Mouse (Mus musculus): ENCODE results near the gene Fam98c. TPM values are rescaled to one million over a fixed set of nuclear protein-coding genes. Genes with fewer than 3 reads are reported as not detected.
A peak's percentile ranks its signal among the peaks of the same experiment; 100 is the strongest.
"Not testable (repeated sequence)": the region's sequence is repeated elsewhere in the genome, so short reads cannot be mapped to it uniquely, and the experiment has no call there.

Fam98c gene
- polyA plus RNA-seq (2015; fragmentation: Nextera tagmentation; extraction: Ambion mirVana) = 15.6 and 19.9 TPM in 2 replicates

DNA sequence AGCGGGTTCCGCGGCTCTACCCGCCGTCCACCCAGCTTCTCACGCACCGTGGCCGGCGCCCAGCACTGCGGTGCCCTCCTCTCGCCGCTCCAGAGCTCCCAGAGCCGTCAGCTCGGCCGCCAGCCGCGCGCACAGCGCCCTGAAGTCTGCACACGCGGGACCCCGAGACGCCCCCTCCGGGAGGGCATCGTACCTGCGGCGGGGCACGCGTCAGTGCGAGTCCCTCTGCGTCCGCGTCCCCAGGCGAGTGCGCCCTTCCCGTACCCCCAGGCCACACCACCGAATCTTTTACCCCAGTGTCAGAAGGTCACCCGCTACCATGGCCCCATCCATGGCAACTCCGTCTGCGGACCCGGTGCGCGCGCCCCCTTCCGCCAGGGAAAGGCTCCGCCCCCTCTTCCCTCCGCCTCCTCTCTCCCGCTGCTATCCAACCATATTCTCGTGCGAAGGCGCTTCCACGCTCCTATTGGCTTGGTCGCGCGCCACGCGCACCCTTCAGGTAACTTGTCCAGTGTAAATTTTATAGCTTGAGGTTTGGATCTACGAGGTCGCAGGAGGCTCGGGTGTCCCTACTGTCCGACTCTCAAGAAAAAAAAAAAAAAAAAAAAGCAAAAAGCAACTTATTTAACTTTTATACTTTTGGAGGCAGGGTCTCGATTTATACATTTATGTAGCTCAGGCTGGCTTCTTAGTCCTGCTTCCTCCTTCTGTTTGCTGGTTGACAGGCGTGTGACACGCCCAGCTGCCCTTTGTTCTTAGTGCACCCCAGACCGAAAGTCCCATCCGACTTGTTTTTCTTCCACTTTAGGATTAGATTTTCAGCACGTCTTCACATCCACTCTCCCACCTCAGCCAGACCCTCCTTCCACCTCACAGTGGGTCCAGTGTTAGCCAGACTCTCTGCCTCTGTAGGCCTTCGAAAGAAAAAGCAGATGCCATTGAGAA lies at the start of gene Fam98c:
Gene Fam98c, minus strand, starts transcription at position 397 of the 945 bp plus-strand sequence.
- peaks cover 7% of the 10 kb centered on the region; the same call in 1 of the 2 replicates for H3K36me3 ChIP-seq
- no peaks in the 10 kb centered on the region for H3K9me3 ChIP-seq (replicated peaks)
- H3K27me3 ChIP-seq = peaks cover 32% of the 10 kb centered on the region
- H3K4me2 ChIP-seq = peak within 1 kb of the TSS; percentile 94
- H3K27ac ChIP-seq = peak within 1 kb of the TSS; percentile 86
- peak within 1 kb of the TSS; percentile 87 for H3K4me3 ChIP-seq
- peak within 1 kb of the TSS; percentile 76 for H3K9ac ChIP-seq
- H3K4me1 ChIP-seq (replicated peaks) = peaks cover 10% of the 10 kb centered on the region
- peak; percentile 81 for ATAC-seq (replicated peaks; ENCODE audit: insufficient number of reproducible peaks, insufficient read depth, low FRiP score, low read depth)
- 3% methylated on average over 68 of the region's 68 CpGs for WGBS

DNA sequence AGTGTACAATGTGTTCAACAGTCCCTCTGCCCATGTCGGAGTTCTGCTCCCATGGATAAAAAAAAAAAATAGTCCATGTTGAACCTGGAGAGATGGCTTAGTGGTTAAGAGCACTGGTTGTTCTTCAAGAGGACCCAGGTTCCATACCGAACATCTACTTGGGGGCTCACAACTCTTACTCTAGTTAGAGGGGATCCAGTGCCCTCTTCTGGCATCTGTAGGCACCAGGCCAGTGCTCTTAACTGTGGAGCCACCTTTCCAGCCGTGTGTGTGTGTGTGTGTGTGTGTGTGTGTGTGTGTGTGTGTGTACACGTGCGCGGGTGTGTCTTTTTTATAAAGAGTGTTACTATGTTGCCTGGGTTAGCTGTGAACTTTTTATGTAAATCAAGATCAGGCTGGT lies 46.5 kb upstream of the Fam98c start:
- Histone ChIP-seq H3K4me1 (replicated peaks) (no peaks in the 10 kb centered on the region), H3K9me3 (replicated peaks) (no peaks in the 10 kb centered on the region), H3K27me3 (peaks cover 2% of the 10 kb centered on the region; the same call in 1 of the 2 replicates), H3K27ac (no peak overlapping the region), H3K36me3 (no peaks in the 10 kb centered on the region), H3K4me2 (no peak overlapping the region), H3K9ac (no peak overlapping the region), H3K4me3 (no peak overlapping the region)
- no peak for ATAC-seq (replicated peaks; ENCODE audit: insufficient number of reproducible peaks, insufficient read depth, low FRiP score, low read depth)
- WGBS = 64% methylated on average over 6 of the region's 6 CpGs

- H3K4me3 ChIP-seq; ATAC-seq (replicated peaks; ENCODE audit: insufficient number of reproducible peaks, insufficient read depth, low FRiP score, low read depth); H3K9me3 ChIP-seq (replicated peaks); H3K4me2 ChIP-seq; H3K27me3 ChIP-seq; H3K36me3 ChIP-seq; H3K9ac ChIP-seq; H3K4me1 ChIP-seq (replicated peaks); H3K27ac ChIP-seq: not testable (repeated sequence)
- WGBS = 100% methylated on average over 1 of the region's 1 CpGs
These were observed 38.2 kb upstream of the Fam98c start for GRCm38 (mm10) chr7:29194230-29194629.

- H3K4me3 ChIP-seq = not testable (repeated sequence)
- WGBS = 89% methylated on average over 4 of the region's 4 CpGs
These were observed 25.3 kb upstream of the Fam98c start for GRCm38 (mm10) chr7:29181323-29181722.

DNA sequence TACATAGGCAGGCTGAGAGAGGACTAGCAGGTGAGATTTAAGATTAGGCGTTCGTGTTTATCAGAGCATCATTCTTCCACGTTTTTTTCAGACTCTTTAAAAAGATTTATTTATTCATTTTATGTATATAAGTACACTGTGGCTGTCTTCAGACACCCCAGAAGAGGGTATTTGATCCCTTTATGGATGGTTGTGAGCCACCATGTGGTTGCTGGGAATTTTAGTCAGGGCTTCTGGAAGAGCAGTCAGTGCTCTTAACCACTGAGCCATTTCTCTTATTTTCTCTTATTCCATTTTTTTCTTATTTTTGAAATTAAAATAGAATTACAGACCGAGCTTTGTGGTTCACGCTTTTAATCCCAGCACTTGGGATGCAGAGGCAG lies 24.8 kb upstream of the Fam98c start:
- no peaks in the 10 kb centered on the region for H3K27me3 ChIP-seq
- peaks cover 8% of the 10 kb centered on the region for H3K36me3 ChIP-seq
- peak overlapping the region; percentile 91 for H3K4me3 ChIP-seq
- no peak for ATAC-seq (replicated peaks; ENCODE audit: insufficient number of reproducible peaks, insufficient read depth, low FRiP score, low read depth)
- no peak overlapping the region; the same call in 1 of the 2 replicates for H3K27ac ChIP-seq
- WGBS = 37% methylated on average over 5 of the region's 5 CpGs
- H3K4me2 ChIP-seq = peak overlapping the region; percentile 71
- peaks cover 13% of the 10 kb centered on the region for H3K4me1 ChIP-seq (replicated peaks)
- no peaks in the 10 kb centered on the region for H3K9me3 ChIP-seq (replicated peaks)
- H3K9ac ChIP-seq = no peak overlapping the region

More at GRCm38 (mm10) chr7:29181323-29181722, 25.3 kb upstream of the Fam98c start:
- H3K27me3 ChIP-seq; ATAC-seq (replicated peaks; ENCODE audit: insufficient number of reproducible peaks, insufficient read depth, low FRiP score, low read depth); H3K9me3 ChIP-seq (replicated peaks); H3K9ac ChIP-seq; H3K36me3 ChIP-seq; H3K27ac ChIP-seq; H3K4me2 ChIP-seq: not testable (repeated sequence)
- peaks cover 13% of the 10 kb centered on the region for H3K4me1 ChIP-seq (replicated peaks)

- Histone ChIP-seq H3K4me3 (peak within 1 kb of the TSS; percentile 91), H3K4me2 (peak within 1 kb of the TSS; percentile 71), H3K27me3 (no peaks in the 10 kb centered on the region), H3K4me1 (replicated peaks) (peaks cover 13% of the 10 kb centered on the region), H3K36me3 (peaks cover 14% of the 10 kb centered on the region), H3K9me3 (replicated peaks) (no peaks in the 10 kb centered on the region), H3K9ac (peak within 1 kb of the TSS; percentile 82), H3K27ac (peak within 1 kb of the TSS; percentile 74)
- ATAC-seq (replicated peaks; ENCODE audit: insufficient number of reproducible peaks, insufficient read depth, low FRiP score, low read depth) = peak; percentile 96
- WGBS = under 1% methylated on average over 62 of the region's 62 CpGs
These were observed 24.2 kb upstream of the Fam98c start, which contains the start of gene Psmd8 for GRCm38 (mm10) chr7:29180077-29180853. TSS of gene Psmd8 (minus strand) at chr7:29180701.

- H3K9ac ChIP-seq = 0 out of 2 replicates have a peak overlapping the region, but pooled peaks have one; percentile 82
- H3K4me1 ChIP-seq (replicated peaks) = peaks cover 13% of the 10 kb centered on the region
- H3K9me3 ChIP-seq (replicated peaks) = no peaks in the 10 kb centered on the region
- peak overlapping the region; percentile 71 for H3K4me2 ChIP-seq
- no peak overlapping the region for H3K27ac ChIP-seq
- H3K36me3 ChIP-seq = peaks cover 24% of the 10 kb centered on the region
- H3K27me3 ChIP-seq = peaks cover under 1% of the 10 kb centered on the region; the same call in 1 of the 2 replicates
- peak overlapping the region; percentile 91 for H3K4me3 ChIP-seq
- no peak for ATAC-seq (replicated peaks; ENCODE audit: insufficient number of reproducible peaks, insufficient read depth, low FRiP score, low read depth)
- 22% methylated on average over 7 of the region's 7 CpGs for WGBS
These were observed 23.3 kb upstream of the Fam98c start for GRCm38 (mm10) chr7:29179323-29179722.

DNA sequence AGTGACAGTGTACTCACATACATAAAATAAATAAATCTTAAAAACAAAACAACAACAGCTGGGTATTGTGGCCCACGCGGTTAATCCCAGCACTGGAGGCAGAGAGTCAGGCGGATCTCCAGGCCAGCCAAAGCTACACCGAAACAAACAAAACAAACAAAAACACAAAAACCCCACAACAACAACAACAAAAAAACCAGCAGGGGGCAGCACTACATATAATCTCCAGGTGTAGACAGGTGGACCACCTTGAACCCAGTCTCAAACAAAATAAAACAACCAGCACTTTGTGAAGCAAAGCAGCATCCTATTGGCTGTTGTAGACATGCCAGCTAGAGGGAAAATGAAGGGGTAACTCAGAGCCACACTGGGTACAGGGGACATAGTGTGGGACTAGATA lies 22.1 kb upstream of the Fam98c start:
- H3K27me3 ChIP-seq = peaks cover 12% of the 10 kb centered on the region
- no peak overlapping the region for H3K4me2 ChIP-seq
- H3K9ac ChIP-seq = no peak overlapping the region
- peaks cover 13% of the 10 kb centered on the region for H3K4me1 ChIP-seq (replicated peaks)
- H3K27ac ChIP-seq = no peak overlapping the region
- peaks cover 36% of the 10 kb centered on the region for H3K36me3 ChIP-seq
- WGBS = 90% methylated on average over 4 of the region's 4 CpGs
- H3K4me3 ChIP-seq = no peak overlapping the region
- no peak for ATAC-seq (replicated peaks; ENCODE audit: insufficient number of reproducible peaks, insufficient read depth, low FRiP score, low read depth)
- H3K9me3 ChIP-seq (replicated peaks) = no peaks in the 10 kb centered on the region

DNA sequence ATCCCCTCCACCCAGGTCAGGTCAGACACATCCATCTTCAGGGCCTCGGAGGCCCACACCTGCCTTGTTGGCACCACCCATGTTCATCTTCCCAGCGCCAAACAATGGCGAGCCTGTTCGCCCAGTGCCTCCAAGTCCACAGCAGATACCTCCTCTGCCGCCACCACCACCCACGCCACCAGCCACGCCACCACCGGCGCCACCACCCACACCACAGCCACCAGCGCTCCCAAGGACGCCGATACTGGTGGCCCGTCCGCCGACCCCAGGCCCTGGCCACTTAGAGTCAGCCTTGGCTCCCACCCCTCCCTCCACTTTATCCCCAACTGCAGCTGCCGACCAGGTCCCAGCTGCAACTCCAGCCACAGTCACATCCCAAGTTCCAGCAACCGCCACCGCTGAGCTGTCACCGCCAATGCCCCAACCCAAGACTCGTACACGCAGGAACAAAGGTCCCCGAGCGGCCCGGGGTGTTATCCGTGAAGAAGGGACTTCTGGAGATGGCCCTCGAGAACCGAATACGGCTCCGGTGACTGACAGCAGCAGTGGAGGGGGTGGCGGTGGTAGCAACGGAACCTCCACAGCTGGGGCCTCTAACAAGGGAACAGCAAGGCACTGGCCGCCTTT lies 16.5 kb upstream of the Fam98c start:
- WGBS = 39% methylated on average over 32 of the region's 32 CpGs
- ATAC-seq (replicated peaks; ENCODE audit: insufficient number of reproducible peaks, insufficient read depth, low FRiP score, low read depth) = no peak
- H3K4me3 ChIP-seq = no peak overlapping the region
- peaks cover 52% of the 10 kb centered on the region for H3K27me3 ChIP-seq
- no peak overlapping the region; the same call in 1 of the 2 replicates for H3K4me2 ChIP-seq
- H3K9me3 ChIP-seq (replicated peaks) = no peaks in the 10 kb centered on the region
- no peak overlapping the region for H3K27ac ChIP-seq
- peaks cover 36% of the 10 kb centered on the region for H3K36me3 ChIP-seq
- no peak overlapping the region for H3K9ac ChIP-seq
- H3K4me1 ChIP-seq (replicated peaks) = peaks cover 42% of the 10 kb centered on the region

DNA sequence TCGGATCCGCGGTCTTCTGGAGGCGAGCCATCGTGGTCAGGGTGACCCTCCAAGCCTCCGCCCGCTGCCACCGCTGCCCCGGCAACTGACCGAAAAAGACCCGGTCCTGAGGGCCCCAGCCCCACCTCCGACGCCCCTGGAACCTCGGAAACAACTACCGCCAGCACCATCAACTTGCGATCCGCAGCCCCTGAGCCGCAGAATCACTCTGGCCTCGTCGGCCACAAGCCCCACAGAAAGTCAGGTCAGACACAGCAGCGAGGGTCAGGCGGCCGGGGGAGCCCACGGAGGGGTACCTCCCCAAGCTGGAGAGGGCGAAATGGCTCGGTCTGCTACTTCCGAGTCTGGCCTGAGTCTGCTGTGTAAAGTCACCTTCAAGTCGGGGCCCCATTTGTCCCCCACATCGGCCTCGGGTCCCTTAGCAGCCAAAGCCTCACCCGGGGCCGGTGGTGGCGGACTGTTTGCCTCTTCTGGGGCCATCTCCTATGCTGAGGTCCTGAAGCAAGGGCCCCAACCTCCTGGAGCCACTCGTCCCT lies 15.6 kb upstream of the Fam98c start:
- H3K27me3 ChIP-seq = peaks cover 52% of the 10 kb centered on the region
- no peak for ATAC-seq (replicated peaks; ENCODE audit: insufficient number of reproducible peaks, insufficient read depth, low FRiP score, low read depth)
- no peaks in the 10 kb centered on the region for H3K9me3 ChIP-seq (replicated peaks)
- peak overlapping the region; percentile 62 for H3K4me3 ChIP-seq
- H3K27ac ChIP-seq = no peak overlapping the region
- peaks cover 36% of the 10 kb centered on the region for H3K36me3 ChIP-seq
- peak overlapping the region; percentile 88 for H3K4me2 ChIP-seq
- H3K4me1 ChIP-seq (replicated peaks) = peaks cover 42% of the 10 kb centered on the region
- WGBS = 3% methylated on average over 34 of the region's 34 CpGs
- H3K9ac ChIP-seq = peak overlapping the region; percentile 56
